Mouse (Mus musculus) thymus, adult 2 months (tissue): ENCODE data around the gene Hoxb8. TPM values are rescaled to one million over a fixed set of nuclear protein-coding genes. Genes with fewer than 3 reads are reported as not detected.

ENCODE experiments used
- DNase-seq: peaks from one replicate; pipeline ENCODE4 v3.0.0; 2021
- H3K27ac ChIP-seq: fragments of 200-500 bp; 2 replicates; pipeline ENCODE4 v1.5.1; 2012; ENCODE audit warnings: low read length, control low read depth; ENCODE audit not compliant: control insufficient read depth, insufficient read depth
- H3K27me3 ChIP-seq: fragments of 200-500 bp; 2 replicates; pipeline ENCODE4 v1.6.1; 2012; ENCODE audit warnings: mild to moderate bottlenecking, low read length, moderate library complexity, mixed read lengths; ENCODE audit not compliant: control insufficient read depth, insufficient read depth
- H3K36me3 ChIP-seq: fragments of 200-500 bp; 2 replicates; pipeline ENCODE4 v1.6.1; 2012; ENCODE audit warnings: mild to moderate bottlenecking, low read length, moderate library complexity; ENCODE audit not compliant: control insufficient read depth, insufficient read depth
- H3K4me1 ChIP-seq: fragments of 200-500 bp; replicated peaks from 2 replicates; pipeline ENCODE4 v1.6.1; 2012; ENCODE audit warnings: low read length; ENCODE audit not compliant: control insufficient read depth, insufficient read depth
- H3K4me3 ChIP-seq: fragments of 200-500 bp; 2 replicates; pipeline ENCODE4 v1.5.1; 2012; ENCODE audit warnings: mild to moderate bottlenecking, low read length, control low read depth, moderate library complexity; ENCODE audit not compliant: control insufficient read depth, insufficient read depth
- CTCF ChIP-seq: fragments of 200-500 bp; IDR thresholded peaks from 2 replicates; pipeline ENCODE4 v1.5.1; 2012; ENCODE audit warnings: mild to moderate bottlenecking, control low read depth, low read length, moderate library complexity, borderline replicate concordance; ENCODE audit not compliant: control insufficient read depth, poor library complexity, insufficient read depth; ENCODE audit errors: extremely low read depth
- POLR2A ChIP-seq: fragments of 200-500 bp; IDR thresholded peaks from 2 replicates; pipeline ENCODE4 v1.6.1; 2012; ENCODE audit warnings: mild to moderate bottlenecking, low read length, control low read depth, moderate library complexity; ENCODE audit not compliant: control insufficient read depth, poor library complexity, insufficient read depth; ENCODE audit errors: extremely low read depth
- WGBS: fragments of 180-500 bp; shearing (Covaris S2); methylation state at CpG from one replicate; pipeline ENCODE4 v1.1.7; 2018; 5-methylcytosine and 5-hydroxymethylcytosine counted together
- polyA plus RNA-seq: library from polyadenylated mRNA; depleted of rRNA; stranded (reverse); fragments of >200 nt; gene quantifications from 2 replicates; pipeline ENCODE4 v1.2.3, GENCODE M21; 2012; rRNA removed

Hoxb8 gene
- polyA plus RNA-seq, 1 experiment = 0.20 TPM

GRCm38 (mm10) chr11:96334002-96334364 lies 52.3 kb downstream of the Hoxb8 start:
- WGBS = 86% methylated on average over 2 of the region's 2 CpGs
- no peak for DNase-seq
- Histone ChIP-seq H3K4me3 (no peak overlapping the region), H3K27me3 (peaks cover 1% of the 10 kb centered on the region; the same call in 1 of the 2 replicates), H3K4me1 (no peaks in the 10 kb centered on the region), H3K36me3 (no peaks in the 10 kb centered on the region), H3K27ac (no peak overlapping the region)
- no peak for TF ChIP-seq POLR2A
- TF ChIP-seq CTCF = no peak

Other genes starting within 250 kb of the Hoxb8 start
- 28.7 and 30.3 TPM in 2 replicates for gene Snf8, start 247.0 kb upstream of the Hoxb8 start, polyA plus RNA-seq
- 43.3 and 47.9 TPM in 2 replicates for gene Ube2z, start 216.5 kb upstream of the Hoxb8 start, polyA plus RNA-seq
- gene Atp5g1, start 206.2 kb upstream of the Hoxb8 start, polyA plus RNA-seq = 330 and 650 TPM in 2 replicates
- not detected in 2 replicates for gene Calcoco2, start 169.9 kb upstream of the Hoxb8 start, polyA plus RNA-seq
- gene Ttll6, start 148.1 kb upstream of the Hoxb8 start, polyA plus RNA-seq = 0.17 and 0.28 TPM in 2 replicates
- gene Hoxb13, start 87.6 kb upstream of the Hoxb8 start, polyA plus RNA-seq = 0.40 and 0.59 TPM in 2 replicates
- gene Hoxb9, start 10.4 kb upstream of the Hoxb8 start, polyA plus RNA-seq = 0.09 and 0.22 TPM in 2 replicates
- gene Hoxb7, start 4.7 kb downstream of the Hoxb8 start, polyA plus RNA-seq = 0.09 TPM in 1 of 2 replicates, not detected in the other
- gene Hoxb6, start 10.6 kb downstream of the Hoxb8 start, polyA plus RNA-seq = 0.18 and 0.50 TPM in 2 replicates
- 0.18 and 0.22 TPM in 2 replicates for gene Hoxb5, start 21.4 kb downstream of the Hoxb8 start, polyA plus RNA-seq
- 1.3 and 1.5 TPM in 2 replicates for gene Hoxb4, start 36.4 kb downstream of the Hoxb8 start, polyA plus RNA-seq
- gene Hoxb3, start 41.4 kb downstream of the Hoxb8 start, polyA plus RNA-seq = 1.1 TPM in 2 replicates
- gene Hoxb2, start 68.6 kb downstream of the Hoxb8 start, polyA plus RNA-seq = 1.5 and 2.2 TPM in 2 replicates
- not detected in 2 replicates for gene Hoxb1, start 83.8 kb downstream of the Hoxb8 start, polyA plus RNA-seq
- gene Skap1, start 182.7 kb downstream of the Hoxb8 start, polyA plus RNA-seq = 183 and 205 TPM in 2 replicates